Mouse (Mus musculus) retina, postnatal 1 day (tissue): ENCODE results near the gene AI597479.
A peak's percentile ranks its signal among the peaks of the same experiment; 100 is the strongest.

Source experiments
- DNase-seq: peaks from one replicate; pipeline ENCODE4 v3.0.0-alpha.2; 2012

AI597479 gene

GRCm38 (mm10) chr1:43163467-43164418 is 65.2 kb downstream of the AI597479 start:
- peak; percentile 87 for DNase-seq

GRCm38 (mm10) chr1:43164582-43164981 is 66.1 kb downstream of the AI597479 start:
- no peak for DNase-seq
